Mouse (Mus musculus) midbrain, embryonic 12.5 days (tissue): ENCODE measurements around the gene Vars. TPM values are rescaled to one million over a fixed set of nuclear protein-coding genes. Genes with fewer than 3 reads are reported as not detected.
"Not testable (repeated sequence)": the region's sequence is repeated elsewhere in the genome, so short reads cannot be mapped to it uniquely, and the experiment has no call there.

Source experiments
- ATAC-seq: fragments of 200-750 bp; cut with Nextera tagmentation; 2 replicates; pipeline ENCODE4 v1.8.0; 2017; ENCODE audit warnings: low read depth, moderate TSS enrichment, moderate library complexity; ENCODE audit not compliant: low FRiP score
- H3K27ac ChIP-seq: fragments of 300-500 bp; sonication (generic); replicated peaks from 2 replicates; pipeline ENCODE4 v1.5.1; 2016; ENCODE audit warnings: mild to moderate bottlenecking
- H3K27me3 ChIP-seq: fragments of 300-500 bp; sonication (generic); 2 replicates; pipeline ENCODE4 v1.6.1; 2016; ENCODE audit warnings: mild to moderate bottlenecking
- H3K36me3 ChIP-seq: fragments of 300-500 bp; sonication (generic); 2 replicates; pipeline ENCODE4 v1.6.1; 2016
- H3K4me1 ChIP-seq: fragments of 300-500 bp; sonication (generic); 2 replicates; pipeline ENCODE4 v1.6.1; 2016
- H3K4me2 ChIP-seq: fragments of 300-500 bp; sonication (generic); replicated peaks from 2 replicates; pipeline ENCODE4 v1.6.1; 2016; ENCODE audit warnings: mild to moderate bottlenecking, moderate library complexity
- H3K4me3 ChIP-seq: fragments of 300-500 bp; sonication (generic); 2 replicates; pipeline ENCODE4 v1.5.1; 2016; ENCODE audit warnings: mild to moderate bottlenecking
- H3K9ac ChIP-seq: fragments of 300-500 bp; sonication (generic); replicated peaks from 2 replicates; pipeline ENCODE4 v1.6.1; 2016; ENCODE audit warnings: mild to moderate bottlenecking, moderate library complexity
- H3K9me3 ChIP-seq: fragments of 300-500 bp; sonication (generic); 2 replicates; pipeline ENCODE4 v1.6.1; 2016; ENCODE audit warnings: mild to moderate bottlenecking
- WGBS: fragments of 180-500 bp; shearing (Covaris S2); methylation state at CpG from one replicate; pipeline ENCODE4 v1.1.7; 2016; 5-methylcytosine and 5-hydroxymethylcytosine counted together
- polyA plus RNA-seq: library from polyadenylated mRNA; unstranded; fragments of >200 nt; fragmentation: Nextera tagmentation; extraction: Ambion mirVana; gene quantifications from 2 replicates; pipeline ENCODE4 v1.2.1, GENCODE M21; 2016

Vars gene
- polyA plus RNA-seq, 1 experiment from 2014 or later: 142 TPM

DNA sequence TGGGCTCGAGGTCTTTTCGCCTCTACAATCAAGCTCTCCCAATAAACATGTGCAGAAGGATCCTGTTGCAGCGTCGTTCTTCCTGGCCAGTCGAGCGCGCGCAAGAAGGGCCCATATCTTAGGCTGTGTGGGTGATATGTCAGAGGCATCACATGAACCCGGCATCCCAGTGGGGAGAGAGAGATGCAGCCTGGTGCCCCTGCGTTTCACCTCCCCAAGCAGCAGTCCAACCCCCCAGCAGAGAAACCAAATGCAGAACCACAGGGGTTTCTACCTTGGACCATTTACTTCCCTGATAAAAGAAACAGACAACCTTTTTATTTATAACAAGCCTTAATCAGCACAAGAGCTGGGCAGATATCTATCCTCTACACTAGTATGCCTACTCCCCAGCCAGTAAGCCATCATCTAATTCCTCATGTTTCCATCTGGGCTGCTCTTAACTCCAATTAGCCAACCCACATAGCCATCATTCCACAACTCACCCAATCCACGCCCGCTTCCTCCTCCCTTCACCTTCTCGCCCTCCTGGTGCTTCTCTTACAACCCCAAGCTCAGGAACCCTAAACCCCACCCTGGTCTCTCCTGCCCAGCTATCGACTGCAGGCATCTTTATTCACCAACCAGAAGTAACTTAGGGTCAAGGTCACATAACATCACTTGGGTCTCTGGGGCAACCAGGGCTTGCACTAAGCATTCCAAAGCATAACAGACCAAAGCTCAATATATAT, 4.2 kb upstream of the Vars start:
- Histone ChIP-seq H3K4me1 (peaks cover 26% of the 10 kb centered on the region), H3K36me3 (peaks cover 19% of the 10 kb centered on the region; the same call in 1 of the 2 replicates), H3K27me3 (no peaks in the 10 kb centered on the region), H3K27ac (no peak overlapping the region), H3K4me2 (peak overlapping the region; percentile 7; the same call in 1 of the 2 replicates), H3K4me3 (peak overlapping the region; percentile 13; the same call in 1 of the 2 replicates), H3K9me3 (no peaks in the 10 kb centered on the region), H3K9ac (0 out of 2 replicates have a peak overlapping the region, but pooled peaks have one; percentile 25)
- 90% methylated on average over 14 of the region's 14 CpGs for WGBS
- no peak for ATAC-seq

DNA sequence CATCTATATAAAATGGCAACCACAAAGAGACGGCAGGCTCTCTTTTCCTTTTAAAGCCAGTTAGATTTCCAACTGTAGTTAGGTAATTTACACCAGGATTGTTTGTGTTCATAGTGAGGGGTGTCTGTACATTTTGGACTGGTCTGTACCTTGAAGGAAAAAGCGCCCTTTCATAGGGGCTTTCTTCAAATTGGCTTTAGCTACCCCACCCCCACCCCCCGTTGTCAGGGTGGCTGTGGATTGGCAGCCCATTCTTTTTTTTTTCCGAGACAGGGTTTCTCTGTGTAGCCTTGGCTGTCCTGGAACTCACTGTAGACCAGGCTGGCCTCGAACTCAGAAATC, 3.7 kb upstream of the Vars start:
- H3K9ac ChIP-seq: no peak overlapping the region
- no peaks in the 10 kb centered on the region for H3K9me3 ChIP-seq
- H3K4me2 ChIP-seq: peak overlapping the region; percentile 7; the same call in 1 of the 2 replicates
- ATAC-seq: no peak
- no peak overlapping the region for H3K27ac ChIP-seq
- 85% methylated on average over 5 of the region's 5 CpGs for WGBS
- peaks cover 31% of the 10 kb centered on the region for H3K4me1 ChIP-seq
- no peaks in the 10 kb centered on the region for H3K27me3 ChIP-seq
- peak overlapping the region; percentile 13; the same call in 1 of the 2 replicates for H3K4me3 ChIP-seq
- H3K36me3 ChIP-seq: peaks cover 15% of the 10 kb centered on the region; the same call in 1 of the 2 replicates

GRCm38 (mm10) chr17:34998526-34999430, 2.0 kb upstream of the Vars start:
- Histone ChIP-seq H3K4me1 (peaks cover 47% of the 10 kb centered on the region), H3K27me3 (no peaks in the 10 kb centered on the region), H3K36me3 (peaks cover 12% of the 10 kb centered on the region; the same call in 1 of the 2 replicates), H3K27ac (no peak overlapping the region), H3K9me3 (no peaks in the 10 kb centered on the region), H3K4me3 (0 out of 2 replicates have a peak overlapping the region, but pooled peaks have one; percentile 2), H3K4me2 (peak overlapping the region; percentile 100), H3K9ac (no peak overlapping the region)
- WGBS: 96% methylated on average over 15 of the region's 15 CpGs
- no peak for ATAC-seq

- WGBS: 24% methylated on average over 30 of the region's 32 CpGs
- H3K9ac ChIP-seq: peak overlapping the region; percentile 93
- H3K4me3 ChIP-seq: peak overlapping the region; percentile 92
- peaks cover 24% of the 10 kb centered on the region for H3K36me3 ChIP-seq
- H3K27me3 ChIP-seq, ATAC-seq, H3K9me3 ChIP-seq: not testable (repeated sequence)
- peaks cover 47% of the 10 kb centered on the region for H3K4me1 ChIP-seq
- peak overlapping the region; percentile 100 for H3K4me2 ChIP-seq
- peak overlapping the region; percentile 97 for H3K27ac ChIP-seq
Measured at GRCm38 (mm10) chr17:34999871-35000716, 693 bp upstream of the Vars start.

DNA sequence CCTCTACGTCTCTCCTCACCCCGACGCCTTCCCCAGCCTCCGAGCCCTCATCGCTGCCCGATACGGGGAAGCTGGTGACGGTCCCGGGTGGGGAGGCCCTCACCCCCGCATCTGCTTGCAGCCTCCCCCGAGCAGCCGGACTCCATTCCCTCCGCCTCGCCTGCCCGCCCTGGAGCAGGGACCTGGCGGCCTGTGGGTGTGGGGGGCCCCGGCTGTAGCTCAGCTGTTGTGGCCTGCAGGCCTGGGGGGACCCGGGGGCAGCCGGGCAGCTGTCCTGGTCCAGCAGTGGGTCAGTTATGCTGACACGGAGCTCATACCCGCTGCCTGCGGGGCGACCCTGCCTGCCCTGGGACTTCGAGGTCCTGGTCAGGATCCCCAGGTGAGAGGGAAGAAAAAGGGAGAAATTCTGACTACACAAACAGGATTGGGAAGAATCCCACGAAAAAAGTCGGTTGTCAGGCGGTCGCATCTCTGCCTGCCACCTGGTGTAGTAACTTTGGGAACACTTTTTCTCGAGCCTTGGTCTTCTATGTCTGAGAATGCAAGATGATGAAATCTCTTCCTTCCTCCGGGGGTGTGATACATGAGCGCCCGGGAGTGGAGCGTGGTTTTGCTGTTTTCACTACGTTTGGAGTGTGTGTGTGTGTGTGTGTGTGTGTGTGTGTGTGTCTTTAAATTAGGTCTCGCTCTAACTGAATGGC, 815 bp downstream of the Vars start:
- H3K27me3 ChIP-seq: no peaks in the 10 kb centered on the region
- ATAC-seq: no peak; the same call in 1 of the 2 replicates
- H3K4me2 ChIP-seq: peak overlapping the region; percentile 100
- no peaks in the 10 kb centered on the region for H3K9me3 ChIP-seq
- peaks cover 45% of the 10 kb centered on the region for H3K4me1 ChIP-seq
- under 1% methylated on average over 35 of the region's 35 CpGs for WGBS
- peak overlapping the region; percentile 97 for H3K27ac ChIP-seq
- H3K9ac ChIP-seq: peak overlapping the region; percentile 93
- H3K36me3 ChIP-seq: peaks cover 33% of the 10 kb centered on the region
- H3K4me3 ChIP-seq: peak overlapping the region; percentile 92

GRCm38 (mm10) chr17:35002153-35002865, 1.5 kb downstream of the Vars start:
- no peak for ATAC-seq
- peak overlapping the region; percentile 97 for H3K27ac ChIP-seq
- H3K4me1 ChIP-seq: peaks cover 41% of the 10 kb centered on the region
- 11% methylated on average over 12 of the region's 12 CpGs for WGBS
- peaks cover 40% of the 10 kb centered on the region for H3K36me3 ChIP-seq
- no peaks in the 10 kb centered on the region for H3K27me3 ChIP-seq
- peak overlapping the region; percentile 92 for H3K4me3 ChIP-seq
- no peaks in the 10 kb centered on the region for H3K9me3 ChIP-seq
- H3K9ac ChIP-seq: peak overlapping the region; percentile 93
- H3K4me2 ChIP-seq: peak overlapping the region; percentile 100

DNA sequence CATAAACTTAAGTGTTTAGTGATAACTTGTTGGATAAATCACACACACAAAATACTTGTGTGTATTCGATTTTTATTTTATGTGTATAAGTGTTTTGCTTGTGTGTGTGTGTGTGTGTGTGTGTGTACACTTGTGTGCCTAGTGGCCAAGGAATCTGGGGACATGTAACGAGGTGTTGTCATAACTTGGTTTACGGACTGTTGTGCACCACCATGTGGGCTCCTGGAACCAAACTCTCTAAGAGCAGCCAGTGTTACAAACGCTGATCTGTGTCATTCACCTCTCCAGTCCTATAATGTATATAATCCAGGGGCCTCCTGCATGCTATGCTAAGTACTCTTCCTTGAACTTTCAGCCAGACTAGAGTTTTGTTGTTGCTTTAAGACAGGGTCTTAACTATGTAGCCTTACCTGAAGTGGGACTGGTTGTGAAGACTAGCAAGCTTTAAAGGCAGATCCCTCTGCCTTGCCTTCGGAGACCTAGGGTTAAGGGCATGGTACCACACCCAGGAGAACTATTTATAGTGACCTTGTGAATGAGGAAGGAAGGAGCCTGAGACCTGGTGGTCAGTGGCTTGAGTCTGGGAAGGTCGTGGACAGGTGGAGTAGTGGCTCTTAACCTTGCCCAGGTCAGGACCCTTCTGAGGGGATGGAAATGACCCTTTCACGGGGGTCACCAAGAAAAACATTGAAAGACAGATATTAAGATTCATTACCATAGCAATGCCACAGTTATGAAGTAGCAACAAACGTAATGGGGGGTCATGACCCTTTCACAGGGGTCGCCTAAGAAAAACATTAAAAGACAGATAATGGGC, 2.4 kb downstream of the Vars start:
- Histone ChIP-seq H3K9ac (peak overlapping the region; percentile 93), H3K36me3 (peaks cover 49% of the 10 kb centered on the region), H3K27me3 (no peaks in the 10 kb centered on the region), H3K9me3 (no peaks in the 10 kb centered on the region), H3K4me3 (0 out of 2 replicates have a peak overlapping the region, but pooled peaks have one; percentile 10), H3K27ac (no peak overlapping the region), H3K4me1 (peaks cover 41% of the 10 kb centered on the region), H3K4me2 (peak overlapping the region; percentile 100)
- WGBS: 83% methylated on average over 9 of the region's 9 CpGs
- ATAC-seq: no peak

DNA sequence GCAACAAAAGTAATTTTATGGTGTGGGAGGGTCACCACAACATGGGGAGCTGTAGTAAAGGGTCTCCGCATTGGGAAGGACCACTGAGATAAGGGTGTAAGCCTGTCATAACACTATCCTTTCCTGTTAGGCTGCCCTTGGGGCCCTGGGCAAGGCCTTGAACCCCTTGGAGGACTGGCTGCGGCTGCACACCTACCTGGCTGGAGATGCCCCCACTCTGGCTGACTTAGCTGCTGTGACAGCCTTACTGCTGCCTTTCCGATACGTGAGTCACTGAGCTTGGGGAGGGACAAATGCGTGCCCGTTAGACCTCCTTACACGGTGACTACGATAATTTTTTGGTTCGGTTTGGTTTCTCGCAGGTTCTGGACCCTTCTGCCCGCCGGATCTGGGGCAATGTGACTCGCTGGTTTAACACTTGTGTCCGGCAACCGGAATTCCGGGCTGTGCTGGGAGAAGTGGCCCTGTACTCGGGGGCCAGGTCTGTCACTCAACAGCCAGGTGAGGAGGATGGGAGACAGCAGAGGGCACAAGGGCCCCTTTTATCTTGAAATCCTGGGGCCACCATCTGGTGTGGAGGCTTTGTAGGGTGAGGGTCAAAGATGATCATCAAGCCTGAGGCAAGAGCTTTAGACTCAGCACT, 3.4 kb downstream of the Vars start:
- H3K4me1 ChIP-seq: peaks cover 32% of the 10 kb centered on the region
- H3K9me3 ChIP-seq: no peaks in the 10 kb centered on the region
- no peak overlapping the region for H3K4me2 ChIP-seq
- WGBS: 95% methylated on average over 17 of the region's 17 CpGs
- H3K9ac ChIP-seq: no peak overlapping the region
- no peak overlapping the region for H3K27ac ChIP-seq
- H3K36me3 ChIP-seq: peaks cover 51% of the 10 kb centered on the region
- H3K27me3 ChIP-seq: no peaks in the 10 kb centered on the region
- H3K4me3 ChIP-seq: no peak overlapping the region
- no peak for ATAC-seq

GRCm38 (mm10) chr17:35005158-35005557, 4.4 kb downstream of the Vars start:
- ATAC-seq: no peak
- Histone ChIP-seq H3K36me3 (peaks cover 60% of the 10 kb centered on the region), H3K4me1 (peaks cover 23% of the 10 kb centered on the region), H3K9ac (no peak overlapping the region), H3K9me3 (no peaks in the 10 kb centered on the region), H3K4me3 (no peak overlapping the region), H3K27me3 (no peaks in the 10 kb centered on the region), H3K27ac (no peak overlapping the region), H3K4me2 (no peak overlapping the region)
- WGBS: 95% methylated on average over 10 of the region's 10 CpGs
